Mouse (Mus musculus) hindbrain, embryonic 14.5 days (tissue): ENCODE results near the gene Syne2. TPM values are rescaled to one million over a fixed set of nuclear protein-coding genes. Genes with fewer than 3 reads are reported as not detected.

Experiments used
- ATAC-seq: fragments of 200-750 bp; cut with Nextera tagmentation; 2 replicates; pipeline ENCODE4 v1.8.0; 2017; ENCODE audit warnings: moderate number of reproducible peaks, mild to moderate bottlenecking, moderate TSS enrichment, moderate library complexity; ENCODE audit not compliant: low FRiP score
- DNase-seq: peaks from one replicate; pipeline ENCODE4 v3.0.0-alpha.2; 2015; ENCODE audit warnings: low spot score
- H3K27ac ChIP-seq: fragments of 300-500 bp; sonication (generic); 2 replicates; pipeline ENCODE4 v1.5.1; 2014; ENCODE audit warnings: mild to moderate bottlenecking, moderate library complexity
- H3K27me3 ChIP-seq: fragments of 300-500 bp; sonication (generic); 2 replicates; pipeline ENCODE4 v1.6.1; 2014; ENCODE audit warnings: mild to moderate bottlenecking, low read length, mixed read lengths; ENCODE audit not compliant: control insufficient read depth, insufficient read depth
- H3K36me3 ChIP-seq: fragments of 300-500 bp; sonication (generic); replicated peaks from 2 replicates; pipeline ENCODE4 v1.6.1; 2014; ENCODE audit not compliant: control insufficient read depth, insufficient read depth
- H3K4me1 ChIP-seq: fragments of 300-500 bp; sonication (generic); replicated peaks from 2 replicates; pipeline ENCODE4 v1.6.1; 2014; ENCODE audit warnings: antibody characterized with exemption, low read length, mixed read lengths; ENCODE audit not compliant: control insufficient read depth, insufficient read depth
- H3K4me2 ChIP-seq: fragments of 300-500 bp; sonication (generic); replicated peaks from 2 replicates; pipeline ENCODE4 v1.6.1; 2014; ENCODE audit warnings: mild to moderate bottlenecking, moderate library complexity
- H3K4me3 ChIP-seq: fragments of 300-500 bp; sonication (generic); replicated peaks from 2 replicates; pipeline ENCODE4 v1.5.1; 2014; ENCODE audit warnings: mild to moderate bottlenecking, low read length
- H3K9ac ChIP-seq: fragments of 300-500 bp; sonication (generic); 2 replicates; pipeline ENCODE4 v1.6.1; 2014
- H3K9me3 ChIP-seq: fragments of 300-500 bp; sonication (generic); 2 replicates; pipeline ENCODE4 v1.6.1; 2016; ENCODE audit warnings: low read length; ENCODE audit not compliant: control insufficient read depth
- WGBS: fragments of 180-500 bp; shearing (Covaris S2); extraction: QIAGEN DNeasy Blood & Tissue Kit; methylation state at CpG from one replicate; pipeline ENCODE4 v1.1.7; 2014; 5-methylcytosine and 5-hydroxymethylcytosine counted together
- polyA plus RNA-seq: library from polyadenylated mRNA; unstranded; fragments of >200 nt; fragmentation: Nextera tagmentation; extraction: Ambion mirVana; gene quantifications from 2 replicates; pipeline ENCODE4 v1.2.1, GENCODE M21; 2014

The Syne2 gene
- polyA plus RNA-seq, 1 experiment from 2014 or later = 52.6 TPM

DNA sequence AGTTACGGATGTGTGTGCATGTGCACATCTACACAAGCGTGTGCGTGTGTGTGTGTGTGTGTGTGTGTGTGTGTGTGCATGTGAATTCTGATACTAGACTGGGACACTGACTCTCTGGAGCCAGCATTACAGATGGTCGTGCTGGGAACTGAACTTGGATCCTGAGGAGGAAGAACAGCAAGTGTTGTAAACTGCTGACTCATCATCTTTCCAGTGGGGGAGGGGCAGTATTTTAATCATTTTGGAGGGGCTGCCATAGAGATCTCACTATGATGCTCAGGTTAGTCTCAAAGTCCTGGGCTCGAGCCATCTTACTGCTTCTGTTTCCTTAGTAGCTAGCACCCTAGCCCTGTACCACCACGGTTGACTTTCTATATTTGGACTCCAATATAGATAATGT is 5.5 kb downstream of the Syne2 start:
- H3K4me1 ChIP-seq = peaks cover 20% of the 10 kb centered on the region
- H3K27me3 ChIP-seq = no peaks in the 10 kb centered on the region
- DNase-seq (no peak), ATAC-seq (no peak)
- no peaks in the 10 kb centered on the region for H3K9me3 ChIP-seq
- no peak overlapping the region for H3K4me2 ChIP-seq
- H3K36me3 ChIP-seq = no peaks in the 10 kb centered on the region
- H3K27ac ChIP-seq = no peak overlapping the region
- 94% methylated on average over 6 of the region's 6 CpGs for WGBS
- no peak overlapping the region for H3K4me3 ChIP-seq
- no peak overlapping the region for H3K9ac ChIP-seq

DNA sequence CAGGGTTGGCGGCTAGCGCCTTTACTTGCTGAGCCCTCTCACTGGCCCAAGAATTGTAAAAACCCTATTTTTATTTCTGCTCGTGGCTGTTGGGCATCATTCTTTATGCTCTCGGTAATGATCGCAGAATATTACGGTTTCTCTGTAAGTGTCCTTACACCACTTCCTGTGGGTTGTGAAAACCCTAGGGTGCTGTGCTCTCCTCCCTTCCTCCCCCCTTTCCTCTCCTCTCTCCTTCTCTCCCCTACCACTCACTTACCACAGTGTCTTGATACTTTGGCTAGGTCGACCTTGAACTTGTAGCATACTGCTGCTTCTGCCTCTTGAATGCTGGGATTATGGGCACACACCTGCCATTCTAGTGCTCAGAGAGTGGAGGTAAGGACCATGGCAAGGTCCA is 7.5 kb downstream of the Syne2 start:
- H3K27me3 ChIP-seq = no peaks in the 10 kb centered on the region
- whole genome bisulfite sequencing = 87% methylated on average over 7 of the region's 7 CpGs
- H3K9me3 ChIP-seq = no peaks in the 10 kb centered on the region
- ATAC-seq (no peak), DNase-seq (no peak)
- H3K4me1 ChIP-seq = peaks cover 5% of the 10 kb centered on the region; the same call in 1 of the 2 replicates
- H3K4me3 ChIP-seq = no peak overlapping the region
- no peak overlapping the region for H3K27ac ChIP-seq
- no peak overlapping the region for H3K4me2 ChIP-seq
- H3K9ac ChIP-seq = no peak overlapping the region
- no peaks in the 10 kb centered on the region for H3K36me3 ChIP-seq

DNA sequence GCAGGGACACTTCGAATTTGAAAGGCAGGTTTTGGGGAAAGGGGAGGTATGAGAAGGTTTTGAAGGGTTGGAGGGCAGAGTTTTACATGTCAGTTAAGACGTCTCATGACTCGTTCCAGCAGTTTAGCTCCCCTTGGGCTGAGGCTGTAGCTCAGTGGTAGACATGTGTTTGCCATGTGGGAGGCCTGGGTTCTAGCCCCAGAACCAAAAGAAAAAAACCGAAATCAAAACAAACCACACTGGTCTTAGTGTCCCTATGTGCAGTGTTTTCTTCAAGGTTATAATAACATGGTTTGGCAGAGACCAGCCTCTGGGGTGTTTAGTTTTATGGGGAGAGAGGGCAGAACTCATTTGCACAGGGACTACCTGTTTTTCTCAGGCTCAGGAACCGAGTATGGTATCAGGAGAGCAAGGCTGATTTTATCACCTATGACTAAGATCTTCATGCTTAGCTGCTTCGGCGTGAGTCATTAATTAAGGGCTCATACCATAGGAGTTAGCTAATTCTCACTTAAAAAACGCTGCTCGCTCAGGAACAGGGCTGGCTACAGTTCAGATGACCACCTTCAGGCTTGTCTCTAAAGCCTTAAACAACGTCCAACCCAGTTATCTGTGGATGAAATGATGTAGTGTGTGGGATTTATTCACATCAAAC is 8.9 kb downstream of the Syne2 start:
- no peak overlapping the region for H3K27ac ChIP-seq
- no peak for DNase-seq
- WGBS = 75% methylated on average over 10 of the region's 10 CpGs
- no peaks in the 10 kb centered on the region for H3K9me3 ChIP-seq
- no peaks in the 10 kb centered on the region for H3K36me3 ChIP-seq
- H3K27me3 ChIP-seq = no peaks in the 10 kb centered on the region
- no peak overlapping the region for H3K4me3 ChIP-seq
- no peak overlapping the region for H3K9ac ChIP-seq
- no peaks in the 10 kb centered on the region for H3K4me1 ChIP-seq
- H3K4me2 ChIP-seq = no peak overlapping the region
- no peak for ATAC-seq

DNA sequence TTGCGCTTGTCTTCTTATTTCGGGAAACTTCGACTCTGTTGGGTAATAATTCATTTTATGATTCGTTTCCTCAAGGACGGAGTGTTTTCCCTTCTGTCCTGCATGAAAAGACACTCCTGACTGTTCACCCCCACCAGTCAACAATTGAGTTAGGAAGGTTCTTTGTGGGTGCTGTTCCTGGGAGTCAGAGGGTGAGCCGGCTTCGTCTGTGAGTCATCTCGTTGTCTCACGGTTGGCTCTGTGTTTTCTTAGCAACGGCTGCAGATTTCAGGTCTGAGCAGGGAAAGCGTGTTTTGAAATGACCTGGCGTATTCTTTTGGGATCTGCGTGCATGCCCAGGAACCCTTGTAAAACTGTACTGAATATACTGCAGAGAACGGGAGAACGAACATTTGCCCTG is 9.8 kb downstream of the Syne2 start:
- no peaks in the 10 kb centered on the region for H3K4me1 ChIP-seq
- no peak overlapping the region for H3K4me3 ChIP-seq
- H3K27ac ChIP-seq = no peak overlapping the region
- H3K27me3 ChIP-seq = no peaks in the 10 kb centered on the region
- DNase-seq (no peak), ATAC-seq (no peak)
- H3K36me3 ChIP-seq = no peaks in the 10 kb centered on the region
- no peak overlapping the region for H3K9ac ChIP-seq
- no peak overlapping the region for H3K4me2 ChIP-seq
- H3K9me3 ChIP-seq = no peaks in the 10 kb centered on the region
- WGBS = 91% methylated on average over 15 of the region's 15 CpGs

DNA sequence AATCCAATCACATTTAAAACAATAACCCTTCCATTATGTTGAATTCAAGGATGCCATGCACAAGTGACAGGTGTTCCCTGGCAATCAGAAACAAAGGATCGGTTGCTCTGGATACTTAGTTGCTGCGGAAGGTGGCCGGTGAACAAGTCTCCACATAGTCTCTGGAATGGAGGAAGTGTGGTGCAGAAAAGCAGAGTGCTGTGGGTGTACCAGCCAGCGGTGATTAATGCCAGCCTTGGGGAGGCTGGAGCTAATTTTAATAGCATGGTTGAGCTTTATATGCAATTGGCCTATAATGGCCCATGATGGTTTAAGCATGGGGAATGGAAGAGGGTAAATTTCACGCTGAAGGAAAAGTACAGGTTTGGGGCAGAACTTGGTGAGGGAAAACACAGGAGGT is 11.7 kb downstream of the Syne2 start:
- no peak for DNase-seq
- no peak overlapping the region for H3K4me2 ChIP-seq
- no peaks in the 10 kb centered on the region for H3K36me3 ChIP-seq
- 83% methylated on average over 5 of the region's 5 CpGs for WGBS
- ATAC-seq = no peak
- H3K27me3 ChIP-seq = no peaks in the 10 kb centered on the region
- no peaks in the 10 kb centered on the region for H3K9me3 ChIP-seq
- no peak overlapping the region for H3K27ac ChIP-seq
- H3K9ac ChIP-seq = no peak overlapping the region
- H3K4me3 ChIP-seq = no peak overlapping the region
- no peaks in the 10 kb centered on the region for H3K4me1 ChIP-seq

DNA sequence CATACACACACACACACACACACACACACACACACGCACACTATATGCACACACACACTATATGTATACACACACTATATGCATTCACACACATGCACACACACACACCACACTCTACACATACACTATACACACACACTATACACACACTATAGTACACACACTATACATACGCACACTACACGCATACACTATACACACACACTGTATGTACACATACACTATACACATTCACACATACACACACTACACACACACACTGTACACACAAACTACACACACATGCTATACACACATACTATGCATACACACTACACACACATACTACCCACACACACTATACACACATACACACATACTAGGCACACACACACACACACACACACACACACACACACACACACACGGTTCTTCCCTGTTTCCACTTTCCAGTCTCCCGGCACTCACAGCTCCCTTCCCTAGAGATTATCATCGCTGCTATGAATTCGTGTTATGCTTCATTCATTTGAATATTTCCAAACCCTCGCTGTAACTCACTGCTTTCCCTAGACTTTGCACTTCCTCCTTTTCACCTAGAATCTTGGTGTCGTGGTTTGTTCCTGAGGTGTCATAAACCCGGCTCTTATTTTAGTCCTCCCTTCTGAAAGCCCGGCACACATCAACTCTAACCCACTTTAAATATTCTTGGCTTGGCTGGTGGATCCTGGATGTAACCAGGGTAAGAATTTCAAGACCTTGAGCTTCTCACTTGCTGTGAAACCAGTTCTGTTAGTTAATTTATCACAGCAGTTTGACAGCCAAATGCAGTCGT is 15.4 kb downstream of the Syne2 start:
- no peak overlapping the region for H3K27ac ChIP-seq
- no peaks in the 10 kb centered on the region; the same call in 1 of the 2 replicates for H3K4me1 ChIP-seq
- 62% methylated on average over 12 of the region's 12 CpGs for WGBS

DNA sequence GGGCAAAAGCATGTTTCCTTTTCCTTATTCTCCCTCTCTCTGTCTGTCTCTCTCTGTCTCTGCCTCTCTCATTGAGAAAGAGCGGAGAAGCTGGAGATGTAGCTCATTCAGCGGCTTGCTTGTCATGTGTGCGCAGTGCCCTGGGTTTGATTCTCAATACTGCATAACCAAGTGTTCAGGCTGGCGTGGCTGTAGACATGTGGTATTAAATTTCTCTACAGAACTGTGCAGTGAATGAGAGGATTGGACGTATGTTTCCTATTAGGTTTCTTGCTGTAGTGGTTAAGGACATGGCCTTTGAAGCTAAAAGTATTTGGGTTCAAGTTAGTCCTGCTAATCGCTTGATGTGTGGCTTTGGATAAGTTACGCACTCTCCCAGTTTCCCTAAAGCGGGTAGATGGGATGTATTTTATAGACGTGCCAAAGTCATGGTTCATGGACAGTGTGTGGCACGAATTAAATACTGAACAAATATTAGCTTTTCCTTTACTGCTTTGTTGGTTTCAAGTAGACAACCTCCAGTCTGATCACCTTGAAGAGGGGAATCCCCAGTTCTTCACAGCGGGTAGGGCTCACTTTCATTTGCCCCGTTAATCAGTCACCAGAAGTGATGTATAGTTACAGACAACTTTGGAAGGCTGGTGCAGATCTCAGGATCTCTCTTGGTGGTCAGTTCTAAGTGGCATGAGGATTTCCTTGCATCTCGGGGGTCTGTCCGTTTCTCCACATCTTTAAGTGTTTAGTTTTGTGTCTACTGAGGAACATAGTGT is 16.2 kb downstream of the Syne2 start:
- H3K27me3 ChIP-seq = no peaks in the 10 kb centered on the region
- H3K9ac ChIP-seq = no peak overlapping the region
- no peaks in the 10 kb centered on the region for H3K36me3 ChIP-seq
- 78% methylated on average over 14 of the region's 14 CpGs for WGBS
- H3K27ac ChIP-seq = no peak overlapping the region
- no peak for DNase-seq
- H3K4me2 ChIP-seq = no peak overlapping the region
- no peak for ATAC-seq
- H3K4me3 ChIP-seq = no peak overlapping the region
- peaks cover 3% of the 10 kb centered on the region; the same call in 1 of the 2 replicates for H3K4me1 ChIP-seq
- H3K9me3 ChIP-seq = no peaks in the 10 kb centered on the region

More for the DNA sequence above, 15.4 kb downstream of the Syne2 start:
- no peak for ATAC-seq
- Histone ChIP-seq H3K4me3 (no peak overlapping the region), H3K36me3 (no peaks in the 10 kb centered on the region), H3K9ac (no peak overlapping the region), H3K9me3 (no peaks in the 10 kb centered on the region), H3K4me2 (no peak overlapping the region), H3K27me3 (no peaks in the 10 kb centered on the region)
- DNase-seq = no peak

DNA sequence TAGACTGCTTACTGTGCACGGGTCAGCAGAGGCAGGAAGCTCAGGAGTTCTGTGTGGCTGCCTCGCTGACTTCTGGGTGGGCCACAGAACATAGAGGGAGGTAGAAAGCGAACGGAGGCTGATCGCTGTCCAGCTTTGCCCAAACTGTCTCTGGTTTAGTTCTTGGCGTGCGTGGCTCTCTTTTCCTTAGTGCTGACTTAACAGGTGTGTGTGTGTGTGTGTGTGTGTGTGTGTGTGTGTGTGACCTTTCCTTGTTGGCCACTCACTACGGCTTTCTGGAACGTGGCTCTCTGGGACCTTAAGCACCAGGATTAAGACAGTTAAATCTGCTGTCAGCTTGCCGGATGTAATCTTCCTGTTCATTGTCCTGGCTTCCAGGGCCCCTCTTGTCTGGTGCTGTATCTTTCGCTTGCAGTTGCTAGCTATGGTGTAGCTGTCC is 18.6 kb downstream of the Syne2 start:
- no peak for ATAC-seq
- DNase-seq = no peak
- Histone ChIP-seq H3K27ac (no peak overlapping the region), H3K4me1 (peaks cover 9% of the 10 kb centered on the region; the same call in 1 of the 2 replicates), H3K4me3 (no peak overlapping the region), H3K9me3 (no peaks in the 10 kb centered on the region), H3K9ac (no peak overlapping the region), H3K27me3 (no peaks in the 10 kb centered on the region), H3K36me3 (no peaks in the 10 kb centered on the region), H3K4me2 (peak overlapping the region; percentile 21; the same call in 1 of the 2 replicates)
- 59% methylated on average over 11 of the region's 11 CpGs for WGBS

DNA sequence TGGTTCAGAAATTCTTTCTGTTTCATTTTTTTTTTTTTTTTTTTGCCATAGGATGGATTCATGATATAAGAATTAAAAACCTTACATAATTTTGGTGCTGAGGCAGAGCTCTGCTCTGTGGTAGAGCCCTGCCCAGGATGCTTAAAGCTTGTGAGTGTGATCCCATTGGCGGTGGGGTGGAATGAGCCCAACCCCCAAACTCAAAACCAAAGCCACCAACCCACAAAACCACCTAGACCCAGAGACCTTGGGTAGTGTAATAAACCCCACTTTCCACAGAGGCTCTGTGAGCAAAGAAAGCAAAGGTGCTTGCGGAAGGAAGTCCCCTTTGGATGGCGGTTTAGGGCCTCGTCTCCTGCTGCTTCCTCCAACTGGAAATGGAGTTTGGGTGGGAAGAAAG is 19.5 kb downstream of the Syne2 start:
- WGBS = 84% methylated on average over 4 of the region's 4 CpGs
- H3K4me1 ChIP-seq = peaks cover 9% of the 10 kb centered on the region; the same call in 1 of the 2 replicates

More for the DNA sequence above, 19.5 kb downstream of the Syne2 start:
- DNase-seq = no peak
- H3K27ac ChIP-seq = no peak overlapping the region
- ATAC-seq = no peak
- H3K4me2 ChIP-seq = no peak overlapping the region
- no peak overlapping the region for H3K4me3 ChIP-seq
- no peaks in the 10 kb centered on the region for H3K9me3 ChIP-seq
- no peak overlapping the region for H3K9ac ChIP-seq
- no peaks in the 10 kb centered on the region for H3K27me3 ChIP-seq
- no peaks in the 10 kb centered on the region for H3K36me3 ChIP-seq
